Mouse (Mus musculus): ENCODE data around the gene Vwa2. TPM values are rescaled to one million over a fixed set of nuclear protein-coding genes. Genes with fewer than 3 reads are reported as not detected.

Gene Vwa2
- polyA plus RNA-seq, 1 experiment from 2014 or later, result 4.8 TPM

GRCm38 (mm10) chr19:56954857-56955256 lies 80.8 kb downstream of the Vwa2 start:
- no peak overlapping the region for H3K9ac ChIP-seq
- H3K9me3 ChIP-seq, result no peaks in the 10 kb centered on the region
- no peaks in the 10 kb centered on the region for H3K27me3 ChIP-seq
- no peaks in the 10 kb centered on the region for H3K4me1 ChIP-seq
- no peak overlapping the region for H3K27ac ChIP-seq
- no peak for ATAC-seq (ENCODE audit: insufficient number of reproducible peaks, low FRiP score, low TSS enrichment, low read depth)
- no peaks in the 10 kb centered on the region for H3K36me3 ChIP-seq
- H3K4me3 ChIP-seq, result no peak overlapping the region
- 88% methylated on average over 13 of the region's 13 CpGs for WGBS
- no peak overlapping the region for H3K4me2 ChIP-seq

- no peak overlapping the region for H3K9ac ChIP-seq
- ATAC-seq (ENCODE audit: insufficient number of reproducible peaks, low FRiP score, low TSS enrichment, low read depth), result no peak
- H3K4me1 ChIP-seq, result no peaks in the 10 kb centered on the region
- H3K4me3 ChIP-seq, result no peak overlapping the region
- H3K9me3 ChIP-seq, result no peaks in the 10 kb centered on the region
- no peak overlapping the region for H3K4me2 ChIP-seq
- no peaks in the 10 kb centered on the region for H3K27me3 ChIP-seq
- H3K27ac ChIP-seq, result no peak overlapping the region; the same call in 1 of the 2 replicates
- H3K36me3 ChIP-seq, result no peaks in the 10 kb centered on the region
- 74% methylated on average over 20 of the region's 20 CpGs for WGBS
Measured at GRCm38 (mm10) chr19:56955568-56956513, 81.8 kb downstream of the Vwa2 start.

- Histone ChIP-seq H3K4me3 (no peak overlapping the region), H3K27ac (no peak overlapping the region), H3K27me3 (no peaks in the 10 kb centered on the region), H3K4me2 (no peak overlapping the region), H3K36me3 (no peaks in the 10 kb centered on the region), H3K9me3 (no peaks in the 10 kb centered on the region), H3K4me1 (no peaks in the 10 kb centered on the region), H3K9ac (no peak overlapping the region)
- ATAC-seq (ENCODE audit: insufficient number of reproducible peaks, low FRiP score, low TSS enrichment, low read depth), result no peak
- WGBS, result 64% methylated on average over 4 of the region's 4 CpGs
Measured at GRCm38 (mm10) chr19:56958011-56958410, 84.0 kb downstream of the Vwa2 start.

- Histone ChIP-seq H3K4me1 (no peaks in the 10 kb centered on the region), H3K36me3 (no peaks in the 10 kb centered on the region), H3K9ac (no peak overlapping the region), H3K4me2 (no peak overlapping the region), H3K27me3 (no peaks in the 10 kb centered on the region), H3K4me3 (no peak overlapping the region), H3K27ac (no peak overlapping the region), H3K9me3 (no peaks in the 10 kb centered on the region)
- WGBS, result 58% methylated on average over 6 of the region's 6 CpGs
- ATAC-seq (ENCODE audit: insufficient number of reproducible peaks, low FRiP score, low TSS enrichment, low read depth), result no peak
Measured at GRCm38 (mm10) chr19:56958582-56959021, 84.6 kb downstream of the Vwa2 start.

GRCm38 (mm10) chr19:56959057-56959456 lies 85.0 kb downstream of the Vwa2 start:
- no peak for ATAC-seq (ENCODE audit: insufficient number of reproducible peaks, low FRiP score, low TSS enrichment, low read depth)
- Histone ChIP-seq H3K27ac (no peak overlapping the region), H3K36me3 (no peaks in the 10 kb centered on the region), H3K4me3 (no peak overlapping the region), H3K27me3 (no peaks in the 10 kb centered on the region), H3K9me3 (no peaks in the 10 kb centered on the region), H3K9ac (no peak overlapping the region), H3K4me1 (no peaks in the 10 kb centered on the region), H3K4me2 (no peak overlapping the region)
- WGBS, result 73% methylated on average over 2 of the region's 2 CpGs

- no peak for ATAC-seq (ENCODE audit: insufficient number of reproducible peaks, low FRiP score, low TSS enrichment, low read depth)
- Histone ChIP-seq H3K4me2 (no peak overlapping the region), H3K27me3 (no peaks in the 10 kb centered on the region), H3K36me3 (no peaks in the 10 kb centered on the region), H3K27ac (no peak overlapping the region), H3K9ac (no peak overlapping the region), H3K4me1 (no peaks in the 10 kb centered on the region), H3K9me3 (no peaks in the 10 kb centered on the region), H3K4me3 (no peak overlapping the region)
- WGBS, result 70% methylated on average over 3 of the region's 3 CpGs
Measured at GRCm38 (mm10) chr19:56959601-56960000, 85.6 kb downstream of the Vwa2 start.

Other genes with a start within 250 kb of the Vwa2 start
- gene Adrb1, start 152.1 kb upstream of the Vwa2 start, polyA plus RNA-seq (2015; fragmentation: Nextera tagmentation; extraction: Ambion mirVana), result 0.30 and 0.79 TPM in 2 replicates
- gene Ccdc186, start 52.1 kb upstream of the Vwa2 start, polyA plus RNA-seq (2015; fragmentation: Nextera tagmentation; extraction: Ambion mirVana), result 27.4 and 29.9 TPM in 2 replicates
- gene Tdrd1, start 48.0 kb upstream of the Vwa2 start, polyA plus RNA-seq (2015; fragmentation: Nextera tagmentation; extraction: Ambion mirVana), result 3.3 and 3.5 TPM in 2 replicates
- 12.0 and 12.9 TPM in 2 replicates for gene Afap1l2, start 134.0 kb downstream of the Vwa2 start, polyA plus RNA-seq (2015; fragmentation: Nextera tagmentation; extraction: Ambion mirVana)

Measured in limb, embryonic 15.5 days (tissue).